In the genomic region with DNA sequence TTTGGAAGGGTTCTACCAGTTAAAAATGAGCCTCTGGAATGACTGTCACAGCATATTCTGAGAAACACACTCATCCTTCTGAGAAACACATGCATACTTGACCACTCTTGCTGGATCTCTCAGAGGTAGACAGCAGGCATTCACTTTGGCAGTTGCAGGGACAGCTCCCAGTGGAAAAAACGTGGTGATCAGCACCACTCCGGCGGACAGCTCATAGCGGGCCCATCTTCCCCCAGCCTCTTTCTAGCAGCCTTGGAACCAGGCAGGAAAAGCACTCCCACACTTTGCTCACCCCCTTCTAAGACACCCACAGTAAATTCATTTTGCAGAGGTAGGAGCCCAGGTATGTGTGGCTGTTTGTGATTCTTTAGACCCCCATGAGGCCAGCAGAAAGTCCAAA, we compare ENCODE assay signal across 8 mouse cellular contexts.
DNase-seq lines count a peak whose midpoint lies in the region; ATAC-seq and TF ChIP-seq lines count a peak whose summit lies in the region.

No protein-coding gene starts in this region.

- no peak for ATAC-seq in hindbrain, embryonic 13.5 days (ENCODE audit: low FRiP score)
- ATAC-seq in lung, postnatal 0 days = peak; percentile 48

- no peaks in the 10 kb centered on the region for H3K36me3 ChIP-seq in hindbrain, embryonic 10.5 days
- no peaks in the 10 kb centered on the region for H3K36me3 ChIP-seq in hindbrain, embryonic 13.5 days
- H3K36me3 ChIP-seq in lung, postnatal 0 days (ENCODE audit: insufficient read depth, low read length) = no peaks in the 10 kb centered on the region

- intact Hi-C loops in heart, postnatal 36 days (cut with DNase I) = no loop called here
- intact Hi-C loops in left cerebral cortex, postnatal 25 days (cut with DNase I) = no loop called here

- no peaks in the 10 kb centered on the region for H3K4me1 ChIP-seq in hindbrain, embryonic 10.5 days (replicated peaks)
- H3K4me1 ChIP-seq in hindbrain, embryonic 13.5 days (replicated peaks) = no peaks in the 10 kb centered on the region
- H3K4me1 ChIP-seq in lung, postnatal 0 days (ENCODE audit: insufficient read depth, low read depth, low read length) = no peaks in the 10 kb centered on the region

- no peak for TF ChIP-seq EP300 in lung, postnatal 0 days (IDR thresholded peaks at IDR 0.05)

- TF ChIP-seq CTCF in lung, postnatal 0 days (IDR thresholded peaks at IDR 0.05) = no peak

- no peaks in the 10 kb centered on the region for H3K27me3 ChIP-seq in hindbrain, embryonic 10.5 days (ENCODE audit: insufficient read depth, poor library complexity, severe bottlenecking)
- no peaks in the 10 kb centered on the region for H3K27me3 ChIP-seq in hindbrain, embryonic 13.5 days
- H3K27me3 ChIP-seq in lung, postnatal 0 days (replicated peaks; ENCODE audit: insufficient read depth, low read length) = no peaks in the 10 kb centered on the region

- WGBS in hindbrain, embryonic 10.5 days = 1% methylated on average over 4 of the region's 4 CpGs
- 3% methylated on average over 4 of the region's 4 CpGs for WGBS in hindbrain, embryonic 13.5 days
- 0% methylated on average over 4 of the region's 4 CpGs for WGBS in lung, postnatal 0 days

- H3K9ac ChIP-seq in hindbrain, embryonic 13.5 days = no peak overlapping the region
- no peak overlapping the region for H3K9ac ChIP-seq in lung, postnatal 0 days (replicated peaks; ENCODE audit: low read depth)

- no peak overlapping the region for H3K27ac ChIP-seq in hindbrain, embryonic 10.5 days
- H3K27ac ChIP-seq in hindbrain, embryonic 13.5 days = no peak overlapping the region
- H3K27ac ChIP-seq in lung, postnatal 0 days (ENCODE audit: low read length) = no peak overlapping the region

- no peaks in the 10 kb centered on the region for H3K9me3 ChIP-seq in hindbrain, embryonic 10.5 days
- no peaks in the 10 kb centered on the region for H3K9me3 ChIP-seq in hindbrain, embryonic 13.5 days
- no peaks in the 10 kb centered on the region for H3K9me3 ChIP-seq in lung, postnatal 0 days (ENCODE audit: low read length)

- H3K4me3 ChIP-seq in hindbrain, embryonic 10.5 days = no peak overlapping the region
- no peak overlapping the region for H3K4me3 ChIP-seq in hindbrain, embryonic 13.5 days
- H3K4me3 ChIP-seq in lung, postnatal 0 days (ENCODE audit: low read depth, low read length) = no peak overlapping the region

- H3K4me2 ChIP-seq in hindbrain, embryonic 13.5 days = no peak overlapping the region
- no peak overlapping the region for H3K4me2 ChIP-seq in lung, postnatal 0 days (replicated peaks; ENCODE audit: low read depth, low read length)

- DNase-seq in hindbrain, embryonic 10.5 days (ENCODE audit: low spot score) = peak; percentile 64
- DNase-seq in adrenal gland, adult (ENCODE audit: inconsistent age in 2 of 2, low spot score in 1 of 2) = peak; percentile 64 to 87
- DNase-seq in heart, postnatal 36 days = peak; percentile 32 to 38
- DNase-seq in lung, postnatal 0 days (ENCODE audit: low spot score) = peak; percentile 62
- peak; percentile 76 for DNase-seq in yolk sac, embryonic 10.5 days (ENCODE audit: low spot score)
- DNase-seq in right cerebral cortex, adult 18-20 months = no peak
- DNase-seq in left cerebral cortex, postnatal 25 days (ENCODE audit: low spot score in 2 of 2) = no peak

Comparison
In these comparisons a context has a peak if more than half of its experiments do, and no peak if none do; other contexts are left out.
1. DNase-seq: peak in hindbrain, embryonic 10.5 days (single experiment), adrenal gland, adult (2 of 2), heart, postnatal 36 days (2 of 2), lung, postnatal 0 days (single experiment) and yolk sac, embryonic 10.5 days (single experiment); none in right cerebral cortex, adult 18-20 months (single experiment) and left cerebral cortex, postnatal 25 days (0 of 2).